Mouse (Mus musculus) hindbrain, embryonic 15.5 days (tissue): Measurements from ENCODE around the gene Mrnip. TPM values are rescaled to one million over a fixed set of nuclear protein-coding genes. Genes with fewer than 3 reads are reported as not detected.

ENCODE experiments used
- ATAC-seq: fragments of 200-750 bp; cut with Nextera tagmentation; 2 replicates; pipeline ENCODE4 v1.8.0; 2017; ENCODE audit warnings: low read depth, moderate number of reproducible peaks, moderate TSS enrichment; ENCODE audit not compliant: low FRiP score
- H3K27ac ChIP-seq: fragments of 300-500 bp; sonication (generic); replicated peaks from 2 replicates; pipeline ENCODE4 v1.5.1; 2015; ENCODE audit warnings: mild to moderate bottlenecking, inconsistent platforms
- H3K27me3 ChIP-seq: fragments of 300-500 bp; sonication (generic); 2 replicates; pipeline ENCODE4 v1.6.1; 2015; ENCODE audit warnings: control low read depth, inconsistent platforms
- H3K36me3 ChIP-seq: fragments of 300-500 bp; sonication (generic); 2 replicates; pipeline ENCODE4 v1.6.1; 2015; ENCODE audit warnings: control low read depth, inconsistent platforms
- H3K4me1 ChIP-seq: fragments of 300-500 bp; sonication (generic); replicated peaks from 2 replicates; pipeline ENCODE4 v1.6.1; 2015; ENCODE audit warnings: control low read depth, inconsistent platforms
- H3K4me2 ChIP-seq: fragments of 300-500 bp; sonication (generic); 2 replicates; pipeline ENCODE4 v1.6.1; 2015; ENCODE audit warnings: moderate library complexity, mild to moderate bottlenecking, inconsistent platforms
- H3K4me3 ChIP-seq: fragments of 300-500 bp; sonication (generic); 2 replicates; pipeline ENCODE4 v1.5.1; 2015; ENCODE audit warnings: mild to moderate bottlenecking, inconsistent platforms
- H3K9ac ChIP-seq: fragments of 300-500 bp; sonication (generic); 2 replicates; pipeline ENCODE4 v1.6.1; 2015; ENCODE audit warnings: inconsistent platforms
- H3K9me3 ChIP-seq: fragments of 300-500 bp; sonication (generic); 2 replicates; pipeline ENCODE4 v1.6.1; 2016; ENCODE audit warnings: control low read depth, inconsistent platforms
- WGBS: fragments of 180-500 bp; shearing (Covaris S2); methylation state at CpG from one replicate; pipeline ENCODE4 v1.1.7; 2015; 5-methylcytosine and 5-hydroxymethylcytosine counted together
- polyA plus RNA-seq: library from polyadenylated mRNA; unstranded; fragments of >200 nt; fragmentation: Nextera tagmentation; extraction: Ambion mirVana; gene quantifications from 2 replicates; pipeline ENCODE4 v1.2.1, GENCODE M21; 2015

Gene Mrnip
- polyA plus RNA-seq, 1 experiment from 2014 or later, result 34.6 TPM

- Histone ChIP-seq H3K27me3 (no peaks in the 10 kb centered on the region), H3K4me3 (no peak overlapping the region), H3K36me3 (peaks cover 86% of the 10 kb centered on the region), H3K4me2 (no peak overlapping the region), H3K9ac (no peak overlapping the region), H3K27ac (no peak overlapping the region), H3K9me3 (no peaks in the 10 kb centered on the region), H3K4me1 (no peaks in the 10 kb centered on the region)
- WGBS, result 92% methylated on average over 11 of the region's 11 CpGs
- ATAC-seq, result no peak
Observed at GRCm38 (mm10) chr11:50147958-50148476, 26.2 kb upstream of the Mrnip start.

GRCm38 (mm10) chr11:50149200-50149599 is 25.0 kb upstream of the Mrnip start:
- H3K9me3 ChIP-seq, result no peaks in the 10 kb centered on the region
- H3K27ac ChIP-seq, result no peak overlapping the region
- no peaks in the 10 kb centered on the region for H3K27me3 ChIP-seq
- H3K4me1 ChIP-seq, result no peaks in the 10 kb centered on the region
- peaks cover 84% of the 10 kb centered on the region for H3K36me3 ChIP-seq
- 79% methylated on average over 7 of the region's 7 CpGs for WGBS
- no peak overlapping the region for H3K4me2 ChIP-seq
- no peak overlapping the region for H3K9ac ChIP-seq
- ATAC-seq, result 0 out of 2 replicates have a peak, but pooled peaks have one; percentile 15
- no peak overlapping the region for H3K4me3 ChIP-seq

GRCm38 (mm10) chr11:50149603-50150150 is 24.6 kb upstream of the Mrnip start:
- Histone ChIP-seq H3K9me3 (no peaks in the 10 kb centered on the region), H3K4me1 (no peaks in the 10 kb centered on the region), H3K36me3 (peaks cover 83% of the 10 kb centered on the region), H3K27ac (no peak overlapping the region), H3K27me3 (no peaks in the 10 kb centered on the region), H3K4me3 (no peak overlapping the region), H3K9ac (no peak overlapping the region), H3K4me2 (no peak overlapping the region)
- WGBS, result 88% methylated on average over 9 of the region's 9 CpGs
- ATAC-seq, result no peak

GRCm38 (mm10) chr11:50151374-50151773 is 22.9 kb upstream of the Mrnip start:
- 91% methylated on average over 3 of the region's 3 CpGs for WGBS
- ATAC-seq, result no peak
- H3K27ac ChIP-seq, result no peak overlapping the region
- H3K4me3 ChIP-seq, result no peak overlapping the region
- no peak overlapping the region for H3K9ac ChIP-seq
- no peak overlapping the region for H3K4me2 ChIP-seq
- H3K27me3 ChIP-seq, result no peaks in the 10 kb centered on the region
- H3K4me1 ChIP-seq, result no peaks in the 10 kb centered on the region
- H3K9me3 ChIP-seq, result no peaks in the 10 kb centered on the region
- H3K36me3 ChIP-seq, result peaks cover 83% of the 10 kb centered on the region

GRCm38 (mm10) chr11:50154166-50154565 is 20.1 kb upstream of the Mrnip start:
- Histone ChIP-seq H3K9me3 (no peaks in the 10 kb centered on the region), H3K9ac (no peak overlapping the region), H3K27me3 (no peaks in the 10 kb centered on the region), H3K4me1 (no peaks in the 10 kb centered on the region), H3K27ac (no peak overlapping the region), H3K4me3 (no peak overlapping the region), H3K36me3 (peaks cover 89% of the 10 kb centered on the region), H3K4me2 (no peak overlapping the region)
- no peak for ATAC-seq
- 69% methylated on average over 9 of the region's 9 CpGs for WGBS

- H3K36me3 ChIP-seq, result peaks cover 89% of the 10 kb centered on the region
- H3K27me3 ChIP-seq, result no peaks in the 10 kb centered on the region
- no peak overlapping the region for H3K9ac ChIP-seq
- H3K4me2 ChIP-seq, result no peak overlapping the region
- no peaks in the 10 kb centered on the region for H3K4me1 ChIP-seq
- H3K9me3 ChIP-seq, result no peaks in the 10 kb centered on the region
- H3K27ac ChIP-seq, result no peak overlapping the region
- WGBS, result 88% methylated on average over 12 of the region's 12 CpGs
- no peak overlapping the region for H3K4me3 ChIP-seq
- ATAC-seq, result no peak
Observed at GRCm38 (mm10) chr11:50154777-50155520, 19.3 kb upstream of the Mrnip start.

GRCm38 (mm10) chr11:50155785-50156184 is 18.5 kb upstream of the Mrnip start:
- H3K27me3 ChIP-seq, result no peaks in the 10 kb centered on the region
- ATAC-seq, result no peak
- H3K4me2 ChIP-seq, result no peak overlapping the region
- no peak overlapping the region for H3K9ac ChIP-seq
- no peaks in the 10 kb centered on the region for H3K9me3 ChIP-seq
- 95% methylated on average over 2 of the region's 2 CpGs for WGBS
- H3K4me1 ChIP-seq, result no peaks in the 10 kb centered on the region
- no peak overlapping the region for H3K4me3 ChIP-seq
- no peak overlapping the region for H3K27ac ChIP-seq
- H3K36me3 ChIP-seq, result peaks cover 89% of the 10 kb centered on the region

GRCm38 (mm10) chr11:50156725-50157258 is 17.5 kb upstream of the Mrnip start:
- Histone ChIP-seq H3K4me3 (no peak overlapping the region), H3K4me2 (no peak overlapping the region), H3K9ac (no peak overlapping the region), H3K9me3 (no peaks in the 10 kb centered on the region), H3K27me3 (no peaks in the 10 kb centered on the region), H3K27ac (no peak overlapping the region), H3K36me3 (peaks cover 86% of the 10 kb centered on the region), H3K4me1 (no peaks in the 10 kb centered on the region)
- no peak for ATAC-seq
- WGBS, result 92% methylated on average over 16 of the region's 16 CpGs

- WGBS, result 95% methylated on average over 7 of the region's 7 CpGs
- no peak for ATAC-seq
- Histone ChIP-seq H3K27ac (no peak overlapping the region), H3K9me3 (no peaks in the 10 kb centered on the region), H3K27me3 (no peaks in the 10 kb centered on the region), H3K4me3 (no peak overlapping the region), H3K4me2 (no peak overlapping the region), H3K9ac (no peak overlapping the region), H3K4me1 (no peaks in the 10 kb centered on the region), H3K36me3 (peaks cover 82% of the 10 kb centered on the region)
Observed at GRCm38 (mm10) chr11:50158346-50158745, 15.9 kb upstream of the Mrnip start.

GRCm38 (mm10) chr11:50159347-50159746 is 14.9 kb upstream of the Mrnip start:
- Histone ChIP-seq H3K4me3 (no peak overlapping the region), H3K27ac (no peak overlapping the region), H3K27me3 (no peaks in the 10 kb centered on the region), H3K9ac (no peak overlapping the region), H3K9me3 (no peaks in the 10 kb centered on the region), H3K4me1 (no peaks in the 10 kb centered on the region), H3K36me3 (peaks cover 84% of the 10 kb centered on the region), H3K4me2 (no peak overlapping the region)
- ATAC-seq, result no peak
- WGBS, result 88% methylated on average over 4 of the region's 4 CpGs

GRCm38 (mm10) chr11:50161578-50162304 is 12.5 kb upstream of the Mrnip start:
- no peak overlapping the region for H3K9ac ChIP-seq
- no peak overlapping the region for H3K4me3 ChIP-seq
- H3K36me3 ChIP-seq, result peaks cover 78% of the 10 kb centered on the region
- H3K9me3 ChIP-seq, result no peaks in the 10 kb centered on the region
- no peaks in the 10 kb centered on the region for H3K4me1 ChIP-seq
- no peaks in the 10 kb centered on the region for H3K27me3 ChIP-seq
- 59% methylated on average over 10 of the region's 10 CpGs for WGBS
- no peak for ATAC-seq
- no peak overlapping the region for H3K4me2 ChIP-seq
- no peak overlapping the region for H3K27ac ChIP-seq
